Mouse (Mus musculus): ENCODE measurements around the gene Dppa2.

DNA sequence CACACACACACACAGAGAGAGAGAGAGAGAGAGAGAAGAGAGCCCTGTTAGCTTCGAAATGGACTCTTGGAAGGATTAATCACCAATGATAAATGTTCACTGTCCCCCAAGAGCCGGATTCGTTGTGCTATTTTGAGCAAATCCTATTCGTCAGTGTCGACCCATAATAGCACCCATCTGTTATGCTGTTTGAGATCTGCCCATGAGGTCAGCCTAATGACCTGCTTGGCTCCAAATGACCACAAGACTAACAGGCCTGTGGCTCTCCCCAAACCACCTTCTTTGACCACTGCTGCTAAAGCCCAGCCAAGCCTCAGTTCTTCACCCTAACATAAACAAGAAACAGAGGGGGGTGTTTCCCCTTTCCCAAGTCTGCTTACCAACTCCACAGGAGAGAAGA, 23.2 kb downstream of the Dppa2 start:
- no peak for TF ChIP-seq TAL1 (conservative IDR thresholded peaks at IDR 0.05; ENCODE audit: low read depth, low read length)
- no peak for TF ChIP-seq CTCF (IDR thresholded peaks at IDR 0.05; ENCODE audit: low read depth, low read length)
- TF ChIP-seq GATA1 (IDR thresholded peaks at IDR 0.05; ENCODE audit: borderline replicate concordance, low read length), result no peak
- TF ChIP-seq POLR2AphosphoS5 (IDR thresholded peaks at IDR 0.05; ENCODE audit: insufficient replicate concordance, low read depth, low read length), result no peak
- no peak for TF ChIP-seq GATA2 (IDR thresholded peaks at IDR 0.05; ENCODE audit: borderline replicate concordance, low read depth, low read length)

All from G1E (cell line).